Mouse (Mus musculus) kidney, postnatal 36 days (tissue): ENCODE measurements around the gene Rbm5.

ENCODE experiments used
- DNase-seq, 2 experiments: peaks; one replicate each; pipeline ENCODE4 v3.0.0; 2021 to 2022; ENCODE audit warnings: mixed read lengths in 2 of 2

The Rbm5 gene

GRCm38 (mm10) chr9:107770374-107771290, at the start of gene Rbm5:
Gene Rbm5 (minus strand): TSS chr9:107770996.
- peak; percentile 95 to 96 for DNase-seq

GRCm38 (mm10) chr9:107812132-107812531, 41.3 kb upstream of the Rbm5 start:
- DNase-seq: no peak

- no peak for DNase-seq
These were observed 40.2 kb upstream of the Rbm5 start for GRCm38 (mm10) chr9:107810985-107811384.

GRCm38 (mm10) chr9:107791714-107792113, 20.9 kb upstream of the Rbm5 start:
- no peak for DNase-seq

- DNase-seq: no peak
These were observed 11.9 kb upstream of the Rbm5 start for GRCm38 (mm10) chr9:107782536-107783203.

- DNase-seq: no peak
These were observed 6.0 kb upstream of the Rbm5 start for GRCm38 (mm10) chr9:107776809-107777208.

GRCm38 (mm10) chr9:107774411-107774810, 3.6 kb upstream of the Rbm5 start:
- no peak for DNase-seq

GRCm38 (mm10) chr9:107771782-107772181, 986 bp upstream of the Rbm5 start:
- DNase-seq: no peak

- no peak for DNase-seq
These were observed 791 bp downstream of the Rbm5 start for GRCm38 (mm10) chr9:107770037-107770373.

GRCm38 (mm10) chr9:107769445-107770000, 1.3 kb downstream of the Rbm5 start:
- no peak for DNase-seq

- DNase-seq: peak; percentile 23 to 34
These were observed 1.9 kb downstream of the Rbm5 start for GRCm38 (mm10) chr9:107768851-107769250.

GRCm38 (mm10) chr9:107759593-107759992, 11.2 kb downstream of the Rbm5 start:
- DNase-seq: no peak

- no peak for DNase-seq
These were observed 20.4 kb downstream of the Rbm5 start for GRCm38 (mm10) chr9:107750378-107750777.

GRCm38 (mm10) chr9:107748063-107748462, 22.7 kb downstream of the Rbm5 start:
- DNase-seq: no peak

- DNase-seq: no peak
These were observed 23.5 kb downstream of the Rbm5 start for GRCm38 (mm10) chr9:107747310-107747709.

GRCm38 (mm10) chr9:107746679-107747078, 24.1 kb downstream of the Rbm5 start:
- no peak for DNase-seq

- no peak for DNase-seq
These were observed 26.7 kb downstream of the Rbm5 start for GRCm38 (mm10) chr9:107744061-107744460.

- DNase-seq: peak; percentile 48 to 65
These were observed 32.0 kb downstream of the Rbm5 start for GRCm38 (mm10) chr9:107738841-107739202.

- DNase-seq: peak; percentile 88 to 94
These were observed 32.6 kb downstream of the Rbm5 start for GRCm38 (mm10) chr9:107738020-107738840.

GRCm38 (mm10) chr9:107736185-107736485, 34.7 kb downstream of the Rbm5 start:
- peak; percentile 22 to 40 for DNase-seq

GRCm38 (mm10) chr9:107735356-107736184, 35.2 kb downstream of the Rbm5 start:
- DNase-seq: no peak

- no peak for DNase-seq
These were observed 36.2 kb downstream of the Rbm5 start for GRCm38 (mm10) chr9:107734567-107734971.
